Mouse (Mus musculus) layer of hippocampus, adult 18-20 months (tissue): ENCODE measurements at regions not wholly inside any gene's neighbourhood (a gene's known extent, or its start where the extent isn't known, plus 50 kb on each side); places are given as distances from the start of the nearest gene placed in this dataset.

Source experiments
- DNase-seq, 2 experiments: peaks; one replicate each; pipeline ENCODE4 v3.0.0; 2022; ENCODE audit warnings: low spot score in 2 of 2

DNA sequence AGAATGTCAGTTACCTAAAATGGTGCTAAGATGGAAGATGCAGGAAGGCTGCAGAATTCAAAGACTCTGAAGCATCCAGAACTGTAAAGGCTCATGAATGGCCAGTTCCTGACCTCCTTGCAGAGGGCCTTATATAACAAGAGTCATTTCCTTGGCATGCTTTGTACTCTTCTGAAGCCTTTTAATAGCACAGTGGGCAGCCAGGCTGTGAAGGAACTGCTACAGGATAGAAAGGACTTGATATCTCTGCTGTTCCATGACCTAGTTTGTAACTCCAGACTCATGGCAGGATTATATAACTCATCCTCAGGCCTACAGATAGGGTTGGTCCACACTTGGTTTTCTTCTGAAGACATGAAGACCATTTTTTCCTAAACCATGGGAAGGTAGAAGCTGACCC is 143.7 kb upstream of the Mmadhc start:
- DNase-seq, result no peak

GRCm38 (mm10) chr2:50433166-50433565 is 136.6 kb upstream of the Mmadhc start:
- DNase-seq, result no peak

DNA sequence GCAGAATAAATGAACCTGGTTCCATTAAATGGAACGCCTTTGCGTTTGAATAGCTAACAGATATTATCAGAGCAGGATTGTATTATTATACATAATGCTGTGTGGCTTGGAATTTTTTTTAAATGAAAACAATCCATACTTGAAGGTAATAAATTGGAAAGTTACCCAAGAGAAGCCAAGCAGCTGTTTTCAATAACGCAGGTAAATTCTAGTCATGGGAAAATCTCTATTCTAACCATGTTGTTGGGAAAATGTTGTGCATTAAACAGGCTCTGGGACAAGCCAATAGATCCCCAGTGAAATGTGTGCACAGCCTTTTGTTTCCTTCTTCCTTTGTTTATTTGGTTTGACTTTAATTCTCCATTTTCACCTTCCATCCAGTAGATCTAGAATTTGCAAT is 128.6 kb upstream of the Mmadhc start:
- no peak for DNase-seq

GRCm38 (mm10) chr2:50419648-50420047 is 123.0 kb upstream of the Mmadhc start:
- DNase-seq, result no peak

GRCm38 (mm10) chr2:50417643-50418042 is 121.0 kb upstream of the Mmadhc start:
- no peak for DNase-seq

GRCm38 (mm10) chr2:50417135-50417534 is 120.5 kb upstream of the Mmadhc start:
- DNase-seq, result no peak

DNA sequence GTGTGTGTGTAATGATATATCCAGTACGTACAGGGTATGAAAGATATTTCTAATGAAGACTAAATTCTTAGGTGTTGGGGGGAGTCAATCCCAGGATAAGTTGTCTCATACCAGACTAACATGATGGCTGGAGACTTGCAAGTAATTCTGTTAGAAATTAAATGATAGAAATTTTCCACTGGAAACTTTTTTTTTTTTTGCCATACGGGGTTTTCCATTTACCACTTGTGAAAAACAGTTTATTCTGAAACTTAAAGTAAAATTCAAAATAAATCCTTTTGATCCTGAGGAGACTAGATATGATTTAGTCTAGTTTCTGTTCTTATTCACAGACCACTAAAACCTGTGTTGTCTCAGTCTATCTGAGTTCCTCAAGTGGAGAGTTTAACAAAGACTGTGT is 119.5 kb upstream of the Mmadhc start:
- DNase-seq, result no peak

DNA sequence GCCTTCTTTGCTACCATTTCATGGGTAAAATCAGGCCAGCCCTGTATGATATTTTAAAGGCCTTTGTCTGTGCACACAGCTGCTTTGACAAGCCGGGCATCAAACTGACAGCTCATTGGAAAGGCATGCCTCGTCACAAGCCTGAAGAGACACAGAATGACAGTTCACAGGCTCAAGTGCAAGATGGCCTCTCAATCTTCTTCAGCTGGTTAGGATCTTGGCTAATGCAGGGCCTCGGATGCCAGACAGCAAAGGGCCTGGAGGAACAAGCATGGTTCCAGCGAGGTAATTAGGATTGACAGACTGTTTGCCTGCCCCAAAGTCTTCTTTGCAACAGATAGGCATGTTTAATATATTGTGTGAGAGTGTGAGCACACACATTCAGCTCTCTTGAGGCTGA is 109.3 kb upstream of the Mmadhc start:
- DNase-seq, result no peak

GRCm38 (mm10) chr2:50403106-50403505 is 106.5 kb upstream of the Mmadhc start:
- DNase-seq, result no peak

GRCm38 (mm10) chr2:50398576-50398975 is 102.0 kb upstream of the Mmadhc start:
- no peak for DNase-seq

DNA sequence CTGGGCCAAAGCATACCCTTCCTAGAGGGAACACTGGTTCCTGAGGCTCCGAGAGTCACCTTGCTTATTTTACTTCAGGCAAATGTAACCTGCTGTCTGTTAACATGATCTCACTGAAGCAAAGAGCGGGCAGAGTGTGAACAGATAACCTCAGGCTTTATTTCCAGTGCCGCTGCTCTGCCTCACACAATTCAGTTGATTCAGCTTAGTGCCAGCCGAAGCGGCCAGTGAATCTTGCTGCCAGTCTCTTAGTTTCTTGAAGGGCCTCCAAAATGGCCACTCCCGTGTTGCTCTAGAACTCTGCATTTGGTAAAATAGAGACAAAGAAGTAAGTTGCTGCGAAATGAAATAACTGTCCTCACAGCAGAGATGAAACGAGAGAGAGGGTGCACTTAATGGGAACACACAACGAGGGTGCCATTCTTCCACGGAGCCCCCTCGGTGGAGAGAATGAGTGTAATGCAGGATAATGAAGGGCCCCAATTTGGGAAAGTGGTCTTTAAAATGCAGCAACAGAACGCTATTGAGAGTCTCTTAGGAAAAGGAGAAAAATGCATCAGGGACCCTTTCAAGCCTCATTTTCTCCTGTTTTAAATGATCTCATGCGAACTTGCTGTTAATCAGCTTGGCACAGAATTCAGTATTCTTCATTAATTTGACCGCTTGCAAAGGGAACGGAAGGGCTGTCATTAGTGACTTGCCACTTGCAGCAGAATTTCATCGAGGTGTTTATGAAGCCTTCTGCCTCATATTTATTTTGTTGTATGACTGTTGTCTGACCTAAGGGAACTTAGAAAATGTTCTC is 81.2 kb upstream of the Mmadhc start:
- DNase-seq, result no peak

GRCm38 (mm10) chr2:50373626-50374025 is 77.0 kb upstream of the Mmadhc start:
- no peak for DNase-seq

- no peak for DNase-seq
These were observed 76.4 kb upstream of the Mmadhc start for GRCm38 (mm10) chr2:50373006-50373405.

GRCm38 (mm10) chr2:50368831-50369230 is 72.2 kb upstream of the Mmadhc start:
- no peak for DNase-seq

DNA sequence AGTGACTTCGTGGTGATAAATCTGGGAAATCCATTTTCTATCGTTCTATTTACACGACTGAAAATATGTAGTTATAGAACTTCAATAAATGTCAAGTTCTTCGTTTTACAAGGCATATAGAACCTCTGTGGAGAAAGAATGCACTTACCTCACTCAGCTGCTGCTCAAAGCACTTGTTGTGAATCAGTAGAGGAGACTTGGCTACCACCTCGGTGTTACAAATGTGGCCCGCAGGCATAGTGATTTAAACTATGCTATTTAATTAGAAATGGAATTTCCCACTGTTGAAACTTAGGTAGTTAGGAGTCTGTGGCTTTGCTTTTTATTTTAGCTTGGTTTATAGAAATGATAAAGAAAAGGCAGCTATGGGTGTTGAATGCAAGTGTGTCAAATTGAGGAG is 71.8 kb upstream of the Mmadhc start:
- DNase-seq, result no peak

- no peak for DNase-seq
These were observed 68.6 kb upstream of the Mmadhc start for GRCm38 (mm10) chr2:50365221-50365620.

DNA sequence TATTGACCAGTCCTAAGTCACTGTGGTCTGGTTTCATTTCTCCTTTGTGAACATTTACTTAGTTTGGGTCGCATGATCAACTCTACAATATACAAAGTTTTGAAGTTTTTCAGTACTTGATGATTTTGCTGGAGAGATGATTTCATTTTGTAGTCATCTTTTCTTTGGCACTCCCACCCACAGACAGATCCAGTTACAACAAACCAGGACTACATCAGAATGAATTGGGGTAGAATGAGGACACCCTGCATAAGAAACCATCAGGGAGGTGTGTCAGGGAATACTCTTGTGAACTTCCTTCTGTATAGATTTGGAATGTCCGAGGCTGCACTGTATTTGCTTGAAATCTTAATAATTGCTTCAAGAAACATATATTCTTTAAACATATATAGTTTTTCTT is 59.5 kb upstream of the Mmadhc start:
- DNase-seq, result no peak

GRCm38 (mm10) chr2:50347486-50348265 is 51.1 kb upstream of the Mmadhc start:
- DNase-seq, result no peak
